Mouse (Mus musculus): ENCODE measurements around the gene Nfib. TPM values are rescaled to one million over a fixed set of nuclear protein-coding genes. Genes with fewer than 3 reads are reported as not detected.

Gene Nfib
- total and polyA plus RNA-seq, 3 experiments, result not detected

DNA sequence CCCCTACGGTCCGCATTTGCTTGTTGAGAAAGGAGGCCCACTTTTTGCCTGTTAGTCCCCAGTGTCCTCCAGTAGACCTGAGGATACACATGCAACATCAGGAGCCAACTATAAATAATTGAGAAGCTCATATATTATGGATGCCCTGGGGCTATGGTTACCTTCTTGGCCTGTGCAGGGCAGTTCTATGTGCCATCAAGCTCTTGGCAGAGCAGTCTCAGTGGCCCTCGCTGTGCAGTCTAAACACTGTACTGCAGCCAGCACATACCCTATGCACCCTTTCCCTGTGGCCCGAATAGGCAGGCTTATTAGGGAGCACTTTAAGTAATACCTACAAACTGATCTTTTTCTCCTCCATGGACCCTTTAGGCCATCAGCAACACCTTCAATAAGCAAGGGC lies 185.6 kb downstream of the Nfib start:
- DNase-seq (ENCODE audit: low read depth, low spot score), result no peak
- H3K27ac ChIP-seq (ENCODE audit: control insufficient read depth, low read depth, low read length), result no peak overlapping the region
- no peak overlapping the region for H3K4me3 ChIP-seq (ENCODE audit: control insufficient read depth in 1 of 2, insufficient read depth in 1 of 2, low read depth in 2 of 2, low read length in 2 of 2)
- no peaks in the 10 kb centered on the region for H3K9me3 ChIP-seq (replicated peaks; ENCODE audit: insufficient read depth, low read length)
- no peaks in the 10 kb centered on the region for H3K4me1 ChIP-seq (ENCODE audit: control insufficient read depth in 1 of 2, insufficient read depth in 2 of 2, low read length in 2 of 2)
- TF ChIP-seq SMC3 (IDR thresholded peaks at IDR 0.05; ENCODE audit: low read depth, low read length) (no peak), TCF12 (IDR thresholded peaks at IDR 0.05; ENCODE audit: low read depth, low read length) (no peak), POLR2AphosphoS2 (IDR thresholded peaks at IDR 0.05; ENCODE audit: low read length) (no peak), HCFC1 (IDR thresholded peaks at IDR 0.05; ENCODE audit: low read depth, low read length) (no peak), MYB (IDR thresholded peaks at IDR 0.05; ENCODE audit: low read depth, low read length) (no peak), RCOR1 (IDR thresholded peaks at IDR 0.05; ENCODE audit: low read depth, low read length) (no peak), CHD1 (IDR thresholded peaks at IDR 0.05; ENCODE audit: low read depth, low read length) (no peak), ELF1 (IDR thresholded peaks at IDR 0.05; ENCODE audit: low read depth, low read length) (no peak), TBP (IDR thresholded peaks at IDR 0.05; ENCODE audit: low read depth, low read length) (no peak), CHD2 (IDR thresholded peaks at IDR 0.05; ENCODE audit: low read length) (no peak), MAX (IDR thresholded peaks at IDR 0.05; ENCODE audit: low read length) (no peak), POLR2AphosphoS5 (IDR thresholded peaks at IDR 0.05; ENCODE audit: borderline replicate concordance, low read depth, low read length) (no peak)
- no peaks in the 10 kb centered on the region for H3K27me3 ChIP-seq (ENCODE audit: control insufficient read depth in 1 of 2, insufficient read depth in 2 of 2, low read length in 2 of 2)
- H3K9ac ChIP-seq (ENCODE audit: control insufficient read depth, low read depth, low read length, poor library complexity, severe bottlenecking), result no peak overlapping the region
- H3K36me3 ChIP-seq (ENCODE audit: control insufficient read depth in 1 of 2, insufficient read depth in 2 of 2, low read length in 2 of 2), result no peaks in the 10 kb centered on the region
- H3K79me2 ChIP-seq (ENCODE audit: control insufficient read depth, insufficient read depth, low read length, poor library complexity), result no peaks in the 10 kb centered on the region

- H3K27me3 ChIP-seq (ENCODE audit: control insufficient read depth in 1 of 2, insufficient read depth in 2 of 2, low read length in 2 of 2), result no peaks in the 10 kb centered on the region
- no peak overlapping the region for H3K27ac ChIP-seq (ENCODE audit: control insufficient read depth, low read depth, low read length)
- H3K9ac ChIP-seq (ENCODE audit: control insufficient read depth, low read depth, low read length, poor library complexity, severe bottlenecking), result no peak overlapping the region
- no peaks in the 10 kb centered on the region for H3K36me3 ChIP-seq (ENCODE audit: control insufficient read depth in 1 of 2, insufficient read depth in 2 of 2, low read length in 2 of 2)
- no peaks in the 10 kb centered on the region for H3K79me2 ChIP-seq (ENCODE audit: control insufficient read depth, insufficient read depth, low read length, poor library complexity)
- DNase-seq (ENCODE audit: low read depth, low spot score), result no peak
- H3K4me3 ChIP-seq (ENCODE audit: control insufficient read depth in 1 of 2, insufficient read depth in 1 of 2, low read depth in 2 of 2, low read length in 2 of 2), result no peak overlapping the region
- no peaks in the 10 kb centered on the region for H3K9me3 ChIP-seq (replicated peaks; ENCODE audit: insufficient read depth, low read length)
- no peak for TF ChIP-seq GATA1 (IDR thresholded peaks at IDR 0.05; ENCODE audit: low read depth, low read length)
- no peak for TF ChIP-seq BHLHE40 (IDR thresholded peaks at IDR 0.05; ENCODE audit: borderline replicate concordance, low read depth, low read length)
- TF ChIP-seq EP300 (IDR thresholded peaks at IDR 0.05; ENCODE audit: low read depth in 1 of 2, low read length in 2 of 2), result no peak
- no peak for TF ChIP-seq POLR2AphosphoS5 (IDR thresholded peaks at IDR 0.05; ENCODE audit: borderline replicate concordance, low read depth, low read length)
- TF ChIP-seq CHD2 (IDR thresholded peaks at IDR 0.05; ENCODE audit: low read length), result no peak
- TF ChIP-seq KAT2A (conservative IDR thresholded peaks at IDR 0.05; ENCODE audit: low read depth, low read length), result no peak
- TF ChIP-seq RCOR1 (IDR thresholded peaks at IDR 0.05; ENCODE audit: low read depth, low read length), result no peak
- no peak for TF ChIP-seq ELF1 (IDR thresholded peaks at IDR 0.05; ENCODE audit: low read depth, low read length)
- no peak for TF ChIP-seq GABPA (IDR thresholded peaks at IDR 0.05; ENCODE audit: low read depth, low read length)
- no peak for TF ChIP-seq TAL1 (IDR thresholded peaks at IDR 0.05; ENCODE audit: low read length)
- TF ChIP-seq NRF1 (IDR thresholded peaks at IDR 0.05; ENCODE audit: insufficient read depth, low read depth, low read length, poor library complexity, severe bottlenecking), result no peak
- no peak for TF ChIP-seq UBTF (IDR thresholded peaks at IDR 0.05; ENCODE audit: borderline replicate concordance, insufficient read depth, low read depth, low read length)
- no peak for TF ChIP-seq MAFK (IDR thresholded peaks at IDR 0.05; ENCODE audit: borderline replicate concordance, low read depth, low read length)
- no peak for TF ChIP-seq JUND (IDR thresholded peaks at IDR 0.05; ENCODE audit: low read depth, low read length)
- TF ChIP-seq SIN3A (IDR thresholded peaks at IDR 0.05; ENCODE audit: low read length), result no peak
- no peaks in the 10 kb centered on the region for H3K4me1 ChIP-seq (ENCODE audit: control insufficient read depth in 1 of 2, insufficient read depth in 2 of 2, low read length in 2 of 2)
Observed at GRCm38 (mm10) chr4:82518132-82518531, 187.4 kb downstream of the Nfib start.
